Mouse (Mus musculus) G1E (cell line): ENCODE data around the gene Cblc. TPM values are rescaled to one million over a fixed set of nuclear protein-coding genes. Genes with fewer than 3 reads are reported as not detected.
"Not testable (repeated sequence)": the region's sequence is repeated elsewhere in the genome, so short reads cannot be mapped to it uniquely, and the experiment has no call there.

ENCODE experiments used
- ATAC-seq: 2 replicates; pipeline ENCODE4 v1.8.0; 2016; ENCODE audit warnings: mild to moderate bottlenecking; ENCODE audit not compliant: insufficient number of reproducible peaks, poor library complexity, low FRiP score, severe bottlenecking; ENCODE audit errors: extremely low read depth
- DNase-seq: peaks from one replicate; pipeline ENCODE4 v3.0.0; 2012; ENCODE audit warnings: low spot score
- H3K27me3 ChIP-seq: 2 replicates; pipeline ENCODE4 v1.6.1; 2012; ENCODE audit warnings: mild to moderate bottlenecking, low read length, inconsistent platforms; ENCODE audit not compliant: insufficient read depth
- H3K36me3 ChIP-seq: replicated peaks from 2 replicates; pipeline ENCODE3; 2012; ENCODE audit warnings: mild to moderate bottlenecking, inconsistent platforms
- H3K4me1 ChIP-seq: 2 replicates; pipeline ENCODE4 v1.6.1; 2012; ENCODE audit warnings: low read depth, low read length, inconsistent platforms, mixed read lengths; ENCODE audit not compliant: insufficient read depth
- H3K4me3 ChIP-seq: 2 replicates; pipeline ENCODE4 v1.5.1; 2012; ENCODE audit warnings: low read depth, mild to moderate bottlenecking, inconsistent platforms, low read length, moderate library complexity, mixed read lengths
- H3K9me3 ChIP-seq: replicated peaks from 2 replicates; pipeline ENCODE4 v1.6.1; 2012; ENCODE audit warnings: inconsistent platforms
- CTCF ChIP-seq: IDR thresholded peaks from 2 replicates; pipeline ENCODE4 v1.5.1; 2012; ENCODE audit warnings: low read depth, low read length, inconsistent platforms, mixed read lengths
- GATA1 ChIP-seq: IDR thresholded peaks from 2 replicates; pipeline ENCODE4 v1.6.1; 2012; ENCODE audit warnings: borderline replicate concordance, low read length, inconsistent platforms, mixed read lengths
- GATA2 ChIP-seq: IDR thresholded peaks from 2 replicates; pipeline ENCODE4 v1.6.1; 2012; ENCODE audit warnings: low read depth, low read length, inconsistent platforms, borderline replicate concordance
- POLR2AphosphoS5 ChIP-seq: IDR thresholded peaks from 2 replicates; pipeline ENCODE4 v1.6.1; 2012; ENCODE audit warnings: low read depth, low read length, inconsistent platforms; ENCODE audit not compliant: insufficient replicate concordance
- TAL1 ChIP-seq: conservative IDR thresholded peaks from 2 replicates; pipeline ENCODE4 v1.6.1; 2012; ENCODE audit warnings: low read depth, low read length, inconsistent platforms, mixed read lengths
- polyA plus RNA-seq: library from polyadenylated mRNA; stranded (reverse); fragments of >175 nt; gene quantifications from 2 replicates; pipeline ENCODE4 v1.2.3, GENCODE M21; 2012
- total RNA-seq, 2 experiments: library from RNA; stranded (forward) in 1 of 2; stranded (reverse) in 1 of 2; fragments of 200-1000 nt in 1 of 2; fragments of >200 nt in 1 of 2; fragmentation: Nextera tagmentation in 1 of 2; gene quantifications; 2 replicates each; pipeline ENCODE4 v1.2.3; 2014 to 2017

Cblc gene
- total and polyA plus RNA-seq, 3 experiments, result not detected

GRCm38 (mm10) chr7:19802995-19803394 lies 6.4 kb upstream of the Cblc start:
- no peak; the same call in 1 of the 2 replicates for ATAC-seq
- DNase-seq, result no peak

GRCm38 (mm10) chr7:19800764-19801163 lies 4.2 kb upstream of the Cblc start:
- H3K9me3 ChIP-seq, result no peaks in the 10 kb centered on the region
- no peak overlapping the region for H3K4me3 ChIP-seq
- TF ChIP-seq CTCF (peak; percentile 49), GATA1 (no peak), GATA2 (no peak), POLR2AphosphoS5 (no peak), TAL1 (no peak)
- ATAC-seq (peak; percentile 8; the same call in 1 of the 2 replicates), DNase-seq (no peak)
- peaks cover 9% of the 10 kb centered on the region for H3K4me1 ChIP-seq
- peaks cover 16% of the 10 kb centered on the region for H3K27me3 ChIP-seq
- no peaks in the 10 kb centered on the region for H3K36me3 ChIP-seq

More at GRCm38 (mm10) chr7:19802995-19803394, 6.4 kb upstream of the Cblc start:
- TF ChIP-seq CTCF, result peak; percentile 83
- no peak for TF ChIP-seq GATA1
- Histone ChIP-seq H3K27me3 (peaks cover 9% of the 10 kb centered on the region; the same call in 1 of the 2 replicates), H3K4me3 (no peak overlapping the region), H3K9me3 (no peaks in the 10 kb centered on the region), H3K4me1 (no peaks in the 10 kb centered on the region), H3K36me3 (no peaks in the 10 kb centered on the region)

GRCm38 (mm10) chr7:19796254-19796653 lies 355 bp downstream of the Cblc start:
- no peak overlapping the region for H3K4me3 ChIP-seq
- no peaks in the 10 kb centered on the region for H3K9me3 ChIP-seq
- H3K27me3 ChIP-seq, result peaks cover 18% of the 10 kb centered on the region
- TF ChIP-seq GATA2 (no peak), POLR2AphosphoS5 (no peak), TAL1 (no peak), CTCF (no peak), GATA1 (no peak)
- H3K36me3 ChIP-seq, result no peaks in the 10 kb centered on the region
- ATAC-seq (no peak), DNase-seq (no peak)
- peaks cover 9% of the 10 kb centered on the region for H3K4me1 ChIP-seq

GRCm38 (mm10) chr7:19795236-19795635 lies 1.4 kb downstream of the Cblc start:
- H3K4me1 ChIP-seq, result peaks cover 13% of the 10 kb centered on the region
- ATAC-seq (no peak), DNase-seq (no peak)
- no peaks in the 10 kb centered on the region for H3K36me3 ChIP-seq
- peaks cover 20% of the 10 kb centered on the region for H3K27me3 ChIP-seq
- no peak overlapping the region for H3K4me3 ChIP-seq
- no peaks in the 10 kb centered on the region for H3K9me3 ChIP-seq
- TF ChIP-seq GATA1, result no peak
- TF ChIP-seq TAL1, result no peak
- no peak for TF ChIP-seq POLR2AphosphoS5

GRCm38 (mm10) chr7:19792701-19793630 lies 3.6 kb downstream of the Cblc start:
- TF ChIP-seq CTCF (no peak), GATA2 (no peak), POLR2AphosphoS5 (no peak), GATA1 (no peak), TAL1 (no peak)
- Histone ChIP-seq H3K36me3 (no peaks in the 10 kb centered on the region), H3K4me3 (no peak overlapping the region), H3K4me1 (peaks cover 20% of the 10 kb centered on the region), H3K27me3 (peaks cover 26% of the 10 kb centered on the region), H3K9me3 (no peaks in the 10 kb centered on the region)
- ATAC-seq (no peak), DNase-seq (no peak)

- not testable (repeated sequence) for H3K4me3 ChIP-seq, H3K9me3 ChIP-seq, ATAC-seq, DNase-seq, H3K36me3 ChIP-seq
- Histone ChIP-seq H3K27me3 (peaks cover 20% of the 10 kb centered on the region), H3K4me1 (peaks cover 12% of the 10 kb centered on the region)
Measured at GRCm38 (mm10) chr7:19791504-19791903, 5.1 kb downstream of the Cblc start.

GRCm38 (mm10) chr7:19789904-19790347 lies 6.7 kb downstream of the Cblc start:
- no peak for ATAC-seq
- Histone ChIP-seq H3K4me3 (peak overlapping the region; percentile 11; the same call in 1 of the 2 replicates), H3K27me3 (peaks cover 15% of the 10 kb centered on the region), H3K36me3 (no peaks in the 10 kb centered on the region), H3K9me3 (no peaks in the 10 kb centered on the region), H3K4me1 (peaks cover 11% of the 10 kb centered on the region)
- DNase-seq, result peak; percentile 42
- TF ChIP-seq GATA1 (no peak), CTCF (peak; percentile 91)
